Mouse (Mus musculus) heart, postnatal 14 days (tissue): ENCODE results near the gene Syt9. TPM values are rescaled to one million over a fixed set of nuclear protein-coding genes. Genes with fewer than 3 reads are reported as not detected.
A peak's percentile ranks its signal among the peaks of the same experiment; 100 is the strongest.

Experiments used
- DNase-seq, 2 experiments: peaks; one replicate each; pipeline ENCODE4 v3.0.0; 2021 to 2022
- intact Hi-C: fragments of 180-260 bp; cut with DNase I; formaldehyde crosslinking; loops from one replicate; pipeline ENCODE4 v1.15.1; 2025
- total RNA-seq, 2 experiments: library from RNA; stranded (reverse); gene quantifications; 2 replicates each; pipeline ENCODE4 v1.2.3; 2021

Syt9 gene
- total RNA-seq, 2 experiments from 2014 or later, result 0.17 TPM; not detected in 1

DNA sequence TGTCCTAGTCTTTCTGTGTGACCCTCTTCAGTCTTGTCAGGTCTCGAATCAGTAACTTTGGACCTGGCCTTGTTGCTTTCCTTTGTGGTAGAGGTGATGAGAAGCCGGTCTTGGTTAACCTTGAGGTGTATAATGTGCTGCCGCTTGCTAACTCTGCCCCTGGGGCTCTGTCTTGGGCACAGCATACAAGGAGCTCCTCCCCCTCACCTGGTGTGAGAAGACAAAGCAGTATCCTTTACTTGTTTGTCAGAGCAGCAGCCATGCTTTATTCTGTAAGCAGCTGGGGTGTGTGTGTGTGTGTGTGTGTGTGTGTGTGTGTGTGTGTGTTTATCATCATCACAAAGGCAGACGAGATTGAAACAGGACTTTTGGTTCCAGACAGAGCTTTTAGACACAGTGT is 164.8 kb downstream of the Syt9 start:
- intact Hi-C loops, result no loop called here
- DNase-seq, result no peak

- intact Hi-C loops, result no loop called here
- DNase-seq, result no peak
Measured at GRCm38 (mm10) chr7:107536516-107536915, 166.0 kb downstream of the Syt9 start.

DNA sequence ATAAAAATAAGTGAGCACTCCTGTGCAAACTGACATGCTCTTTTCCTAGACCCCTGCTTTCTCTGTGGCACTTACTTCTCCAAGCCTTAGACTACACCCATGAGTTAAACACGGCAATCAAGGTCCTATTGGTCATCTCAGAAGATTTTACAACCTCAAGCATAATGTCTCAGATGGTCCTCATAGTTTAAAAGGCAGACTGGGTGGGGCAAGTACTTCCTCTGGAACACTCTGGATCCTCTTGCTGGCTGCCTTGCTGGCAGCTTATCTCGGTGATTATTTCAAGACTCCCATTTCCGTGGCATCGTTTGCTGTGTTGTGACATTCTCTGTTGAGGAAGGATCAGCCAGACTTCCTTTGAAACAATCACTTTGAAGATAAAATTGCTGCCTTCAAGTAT is 169.5 kb downstream of the Syt9 start:
- intact Hi-C loops, result no loop called here
- DNase-seq, result no peak

DNA sequence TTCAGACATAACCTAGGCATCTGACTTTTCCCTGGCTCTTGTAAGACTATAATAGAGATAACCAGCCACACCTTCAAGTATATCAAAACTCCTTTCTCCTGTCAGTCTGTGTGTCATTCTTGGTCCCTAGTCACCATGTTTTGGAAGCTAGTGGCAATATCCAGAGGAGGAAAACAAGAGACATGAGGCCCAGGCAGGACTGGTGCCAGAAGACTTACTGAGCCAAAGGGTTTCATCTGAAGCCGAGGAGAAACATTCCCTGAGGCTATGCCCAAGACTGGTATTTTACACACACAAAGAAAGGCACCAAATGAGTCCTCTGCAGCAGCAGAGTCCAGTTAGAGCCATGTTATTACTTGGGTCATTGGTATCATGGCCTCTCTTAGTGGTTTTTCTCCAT is 174.5 kb downstream of the Syt9 start:
- no peak for DNase-seq
- intact Hi-C loops, result no loop called here

DNA sequence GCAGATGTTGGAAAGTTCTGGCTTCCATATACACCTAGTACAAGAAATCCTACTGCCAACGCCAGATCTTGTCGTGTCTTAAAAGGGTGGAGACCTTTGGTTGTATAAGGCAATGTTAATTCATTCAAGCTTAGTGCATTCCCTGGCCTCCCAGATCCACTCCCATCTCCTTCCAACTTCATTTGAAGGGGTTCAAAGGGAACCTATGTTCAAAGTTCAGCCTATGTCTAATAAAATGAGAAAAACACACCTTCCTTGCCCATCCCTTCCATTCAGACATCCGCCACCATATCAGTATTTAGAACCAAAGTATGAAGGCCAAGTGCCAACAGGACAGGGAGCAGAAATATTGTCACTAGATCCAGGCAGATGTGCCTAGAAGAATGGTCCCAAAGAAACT is 177.3 kb downstream of the Syt9 start:
- no peak for DNase-seq
- intact Hi-C loops, result no loop called here

- DNase-seq, result no peak
- intact Hi-C loops, result no loop called here
Measured at GRCm38 (mm10) chr7:107553461-107553860, 182.9 kb downstream of the Syt9 start.

DNA sequence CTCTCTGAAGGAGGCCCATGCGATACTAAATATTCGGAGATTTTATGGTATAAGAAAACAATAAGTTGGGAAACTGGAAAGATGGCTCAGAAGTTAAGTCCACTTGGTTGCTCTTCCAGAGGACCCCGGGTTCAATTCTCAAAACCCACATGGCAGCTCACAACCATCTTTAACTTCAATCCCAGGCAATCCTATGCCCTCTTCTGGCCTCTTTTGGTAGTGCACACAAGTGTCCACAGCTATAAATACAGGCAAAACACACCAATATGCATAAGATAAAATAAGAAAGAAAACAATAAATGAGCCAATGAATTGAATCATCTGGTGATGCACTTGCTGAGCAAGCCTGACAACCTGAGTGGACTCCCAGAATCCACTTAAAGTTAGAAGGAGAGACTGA is 185.4 kb downstream of the Syt9 start:
- DNase-seq, result peak in 1 of 2 experiments; percentile 9
- intact Hi-C loops, result no loop called here

DNA sequence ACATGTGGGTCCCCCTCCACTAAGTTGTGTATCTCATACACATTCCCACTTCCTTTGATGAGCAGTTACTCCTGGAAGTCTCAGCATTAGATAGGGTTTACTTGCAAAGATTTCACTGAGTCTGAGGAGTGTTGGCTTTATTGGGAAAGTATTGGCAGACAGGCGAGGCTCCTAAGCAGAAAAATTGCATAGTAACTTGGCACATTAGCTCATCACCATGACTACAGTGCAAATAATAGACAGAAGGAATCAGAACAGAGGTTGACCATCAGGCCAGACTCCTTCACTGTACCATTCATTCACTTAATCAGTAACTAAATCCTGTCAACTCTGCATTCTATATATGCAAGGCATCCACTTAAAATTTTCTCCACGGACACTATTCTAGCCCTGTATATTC is 190.1 kb downstream of the Syt9 start:
- DNase-seq, result no peak
- intact Hi-C loops, result no loop called here

- intact Hi-C loops, result no loop called here
- DNase-seq, result no peak
Measured at GRCm38 (mm10) chr7:107561584-107561983, 191.1 kb downstream of the Syt9 start.

GRCm38 (mm10) chr7:107563727-107564126 is 193.2 kb downstream of the Syt9 start:
- intact Hi-C loops, result no loop called here
- no peak for DNase-seq

- intact Hi-C loops, result no loop called here
- DNase-seq, result peak; percentile 37 to 58
Measured at GRCm38 (mm10) chr7:107567261-107567671, 196.7 kb downstream of the Syt9 start, which contains the start of gene Olfml1. TSS of gene Olfml1 (plus strand) at chr7:107567446.

- intact Hi-C loops, result no loop called here
- DNase-seq, result no peak
Measured at GRCm38 (mm10) chr7:107567674-107568073, 197.1 kb downstream of the Syt9 start.

- DNase-seq, result no peak
- intact Hi-C loops, result no loop called here
Measured at GRCm38 (mm10) chr7:107568971-107569370, 198.4 kb downstream of the Syt9 start.

DNA sequence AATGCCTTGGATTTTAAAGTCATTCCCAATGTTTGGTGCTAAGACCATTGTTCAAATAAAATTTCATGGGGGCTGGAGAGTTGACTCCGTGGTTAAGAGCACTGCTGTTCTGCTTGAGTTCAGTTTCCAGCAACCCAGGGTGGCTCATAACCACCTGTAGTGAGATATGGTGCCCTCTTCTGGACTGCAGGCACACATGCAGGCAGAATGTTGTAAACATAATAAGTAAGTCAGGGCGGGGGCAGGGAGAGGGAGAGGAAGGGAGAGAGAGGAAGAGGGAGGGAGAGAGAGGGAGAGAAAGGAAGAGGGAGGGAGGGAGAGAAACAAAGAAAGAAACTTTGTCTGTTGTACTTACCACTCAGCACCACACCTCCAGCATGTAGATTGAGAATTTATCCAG is 203.3 kb downstream of the Syt9 start:
- no peak for DNase-seq
- intact Hi-C loops, result no loop called here

- intact Hi-C loops, result no loop called here
- no peak for DNase-seq
Measured at GRCm38 (mm10) chr7:107574276-107574675, 203.7 kb downstream of the Syt9 start.

DNA sequence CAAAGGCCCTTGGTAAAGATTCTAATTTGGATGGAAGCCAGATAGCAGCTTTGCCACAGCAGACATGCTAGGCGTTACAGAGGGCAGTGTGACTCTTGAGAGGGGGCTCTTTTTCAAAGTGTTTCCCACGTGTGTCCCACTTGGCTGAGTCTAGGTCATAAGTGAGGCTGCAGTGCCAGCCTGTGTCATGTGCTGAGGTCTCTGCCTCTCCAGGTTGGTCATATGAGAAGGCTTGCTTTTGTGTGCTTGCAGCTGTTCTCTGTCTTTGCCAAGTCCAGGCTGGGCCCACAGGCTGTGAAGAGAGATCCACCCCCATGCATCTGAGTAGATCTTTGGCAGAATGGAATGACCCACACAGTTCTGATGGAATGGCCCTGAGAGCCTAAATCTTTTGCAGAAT is 222.1 kb downstream of the Syt9 start:
- DNase-seq, result peak; percentile 30 to 31
- intact Hi-C loops, result loop anchor here (2.0 kb wide), 1 partner anchor 68 kb away; no protein-coding TSS in a partner anchor

DNA sequence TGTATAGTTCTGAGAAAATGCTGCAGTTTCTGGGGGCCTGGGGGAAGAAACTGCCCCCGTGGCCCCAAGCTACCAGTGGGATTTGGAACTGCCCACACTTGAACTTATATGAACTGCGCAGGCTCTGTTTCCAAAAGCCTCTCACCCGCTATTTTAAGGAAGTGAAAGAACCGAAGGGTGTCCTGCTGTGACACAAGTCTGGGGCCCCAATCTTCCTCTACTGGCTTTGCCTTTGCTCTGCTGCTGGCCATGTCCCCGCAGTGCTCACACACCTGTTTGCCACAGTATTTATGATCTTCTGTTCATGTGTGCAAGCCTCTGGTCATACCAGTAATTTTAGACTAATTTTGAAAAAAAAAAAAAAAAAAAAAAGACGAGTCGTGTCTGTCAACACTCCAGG is 223.4 kb downstream of the Syt9 start:
- DNase-seq, result peak; percentile 7 to 23
- intact Hi-C loops, result loop anchor here (2.0 kb wide), 1 partner anchor 67 kb away; no protein-coding TSS in a partner anchor

GRCm38 (mm10) chr7:107594325-107594856 is 223.9 kb downstream of the Syt9 start:
- DNase-seq, result peak; percentile 39 to 60
- intact Hi-C loops, result no loop called here

DNA sequence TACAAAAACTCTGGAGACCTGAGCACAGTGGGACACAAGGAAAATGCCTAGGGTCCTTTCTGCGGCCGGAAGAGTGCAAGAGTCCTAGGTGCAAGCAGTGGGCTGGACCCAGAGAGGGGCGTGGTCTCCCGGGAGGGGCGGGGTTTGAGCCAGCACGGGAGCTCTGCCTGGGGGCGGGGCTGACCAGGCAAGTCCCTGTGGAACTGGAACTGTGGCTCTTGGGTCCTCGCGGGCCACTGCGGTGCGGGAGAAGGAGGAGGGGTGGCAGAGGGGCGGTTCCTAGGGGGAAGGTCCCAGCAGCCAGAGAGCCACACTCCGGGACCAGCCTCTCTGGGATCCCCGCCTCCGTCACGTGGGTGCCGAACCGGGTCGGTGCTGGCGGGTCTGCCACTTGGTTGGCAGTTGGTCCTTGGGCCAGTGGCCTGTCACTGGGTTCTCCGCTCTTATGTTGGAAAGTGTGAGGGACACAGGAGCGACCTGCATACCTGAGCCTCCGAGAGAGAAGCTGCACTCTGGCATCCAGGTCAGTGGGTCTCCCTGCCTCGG is 224.4 kb downstream of the Syt9 start, which contains the start of gene Ppfibp2:
Gene Ppfibp2 (plus strand): TSS at position 351 of the 546 bp plus-strand sequence.
- intact Hi-C loops, result no loop called here
- peak; percentile 89 to 92 for DNase-seq

DNA sequence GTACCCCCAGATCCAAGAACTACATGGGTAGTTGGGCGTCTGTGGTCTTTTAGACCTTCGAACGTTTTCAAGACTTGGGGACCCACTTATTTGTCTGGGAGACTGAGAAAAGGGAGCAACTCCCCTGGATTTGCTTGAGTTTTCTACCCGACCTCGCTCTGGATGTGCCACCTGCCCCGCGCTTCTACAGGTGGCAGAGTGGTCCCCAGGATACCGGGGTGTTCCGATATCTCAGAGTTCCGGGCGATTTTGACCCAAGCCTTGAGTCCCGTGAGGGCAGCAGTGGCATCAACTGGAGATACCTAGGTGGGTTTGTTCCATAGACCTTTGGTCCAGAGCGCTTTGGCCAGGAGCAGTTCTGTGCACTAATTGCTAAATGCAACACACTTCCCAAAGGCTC is 224.9 kb downstream of the Syt9 start:
- intact Hi-C loops, result no loop called here

GRCm38 (mm10) chr7:107596753-107597152 is 226.2 kb downstream of the Syt9 start:
- intact Hi-C loops, result no loop called here
- no peak for DNase-seq

More for the DNA sequence above, 224.9 kb downstream of the Syt9 start:
- no peak for DNase-seq

GRCm38 (mm10) chr7:107597956-107598355 is 227.4 kb downstream of the Syt9 start:
- intact Hi-C loops, result no loop called here
- no peak for DNase-seq
